Mouse (Mus musculus): ENCODE measurements around the gene Supv3l1. TPM values are rescaled to one million over a fixed set of nuclear protein-coding genes. Genes with fewer than 3 reads are reported as not detected.

The Supv3l1 gene
- total and polyA plus RNA-seq, 2 experiments from 2014 or later = 26.3 to 34.1 TPM

GRCm38 (mm10) chr10:62485878-62486582 is 36.5 kb upstream of the Supv3l1 start:
- Histone ChIP-seq H3K9ac (replicated peaks; ENCODE audit: low read depth, low read length) (peak overlapping the region; percentile 92), H3K27me3 (ENCODE audit: control insufficient read depth, insufficient read depth, low read length) (no peaks in the 10 kb centered on the region), H3K27ac (ENCODE audit: low read depth) (peak overlapping the region; percentile 89), H3K4me1 (ENCODE audit: control insufficient read depth, insufficient read depth) (peaks cover 10% of the 10 kb centered on the region; the same call in 1 of the 2 replicates), H3K36me3 (replicated peaks; ENCODE audit: control insufficient read depth, insufficient read depth, low read length) (no peaks in the 10 kb centered on the region), H3K9me3 (replicated peaks; ENCODE audit: control insufficient read depth, low read length) (no peaks in the 10 kb centered on the region), H3K4me2 (ENCODE audit: low read depth, low read length) (peak overlapping the region; percentile 90), H3K4me3 (ENCODE audit: low read depth, low read length) (peak overlapping the region; percentile 84)
- peak; percentile 63 for ATAC-seq (ENCODE audit: insufficient read depth, low read depth)
- peak; percentile 35 for DNase-seq (ENCODE audit: low spot score)
- no peak for TF ChIP-seq CTCF (IDR thresholded peaks at IDR 0.05; ENCODE audit: low read depth)
- TF ChIP-seq EP300 (IDR thresholded peaks at IDR 0.05; ENCODE audit: low read depth) = no peak
- WGBS = under 1% methylated on average over 48 of the region's 48 CpGs

DNA sequence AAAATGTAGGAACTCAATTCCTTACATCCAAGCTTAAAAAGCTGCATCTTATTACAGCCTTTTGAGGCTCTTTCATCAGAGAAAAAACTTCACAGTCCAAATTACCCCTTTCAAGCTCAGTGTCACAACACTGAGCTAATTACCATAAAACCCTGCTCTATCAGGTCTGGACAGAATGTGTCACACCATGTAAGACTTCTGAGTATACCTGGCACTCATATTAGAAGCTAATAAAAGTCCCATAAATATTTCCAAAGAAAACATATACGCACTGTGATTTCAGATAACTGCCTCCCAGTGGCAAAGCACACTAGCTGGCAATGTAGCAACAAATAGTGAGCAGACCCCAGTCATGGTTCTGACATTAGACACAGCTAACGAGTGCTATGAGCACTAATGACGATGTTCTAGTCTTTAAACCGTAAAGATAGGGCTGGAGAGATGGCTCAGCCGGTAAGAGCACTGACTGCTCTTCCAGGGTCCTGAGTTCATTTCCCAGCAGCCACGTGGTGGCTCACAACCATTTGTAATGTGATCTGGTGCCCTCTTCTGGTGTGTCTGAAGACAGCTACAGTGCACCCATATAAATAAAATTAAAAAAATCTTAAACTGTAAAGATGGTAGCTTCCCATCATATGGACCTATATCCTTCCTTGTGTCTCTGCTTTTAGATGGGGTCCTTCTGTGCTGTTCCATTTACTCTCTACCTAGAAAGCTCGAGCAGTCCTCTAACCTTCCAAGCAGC is 31.7 kb upstream of the Supv3l1 start:
- Histone ChIP-seq H3K4me2 (ENCODE audit: low read depth, low read length) (no peak overlapping the region), H3K4me1 (ENCODE audit: control insufficient read depth, insufficient read depth) (0 out of 2 replicates have a peak, but pooled peaks cover 5% of the 10 kb centered on the region), H3K9ac (replicated peaks; ENCODE audit: low read depth, low read length) (no peak overlapping the region), H3K9me3 (replicated peaks; ENCODE audit: control insufficient read depth, low read length) (no peaks in the 10 kb centered on the region), H3K27me3 (ENCODE audit: control insufficient read depth, insufficient read depth, low read length) (no peaks in the 10 kb centered on the region), H3K27ac (ENCODE audit: low read depth) (no peak overlapping the region), H3K36me3 (replicated peaks; ENCODE audit: control insufficient read depth, insufficient read depth, low read length) (peaks cover 8% of the 10 kb centered on the region; the same call in 1 of the 2 replicates), H3K4me3 (ENCODE audit: low read depth, low read length) (no peak overlapping the region)
- ATAC-seq (ENCODE audit: insufficient read depth, low read depth) = no peak
- no peak for DNase-seq (ENCODE audit: low spot score)
- WGBS = 71% methylated on average over 7 of the region's 7 CpGs
- TF ChIP-seq EP300 (IDR thresholded peaks at IDR 0.05; ENCODE audit: low read depth) (no peak), CTCF (IDR thresholded peaks at IDR 0.05; ENCODE audit: low read depth) (no peak)

DNA sequence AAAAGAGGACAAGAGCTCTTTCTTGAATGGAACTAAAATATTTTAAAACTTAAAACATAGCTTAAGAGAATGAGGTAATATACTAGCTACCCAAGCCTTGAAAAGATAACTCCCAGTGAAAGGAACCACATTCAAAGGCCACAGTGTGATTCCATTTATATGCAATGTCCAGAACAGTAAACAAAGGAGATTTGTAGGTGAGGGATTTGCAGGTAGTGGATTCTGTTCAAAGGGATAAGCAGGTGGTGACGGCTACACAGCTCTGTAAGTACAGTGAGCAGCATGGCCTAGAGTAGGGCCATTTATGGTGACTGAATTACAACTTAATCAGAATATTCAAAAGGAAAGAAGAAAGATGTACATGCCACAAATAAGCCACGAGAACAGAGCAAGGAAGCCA is 27.4 kb upstream of the Supv3l1 start:
- Histone ChIP-seq H3K36me3 (replicated peaks; ENCODE audit: control insufficient read depth, insufficient read depth, low read length) (peaks cover 14% of the 10 kb centered on the region; the same call in 1 of the 2 replicates), H3K27ac (ENCODE audit: low read depth) (no peak overlapping the region), H3K4me1 (ENCODE audit: control insufficient read depth, insufficient read depth) (no peaks in the 10 kb centered on the region), H3K9ac (replicated peaks; ENCODE audit: low read depth, low read length) (no peak overlapping the region), H3K27me3 (ENCODE audit: control insufficient read depth, insufficient read depth, low read length) (no peaks in the 10 kb centered on the region), H3K4me3 (ENCODE audit: low read depth, low read length) (no peak overlapping the region), H3K9me3 (replicated peaks; ENCODE audit: control insufficient read depth, low read length) (no peaks in the 10 kb centered on the region), H3K4me2 (ENCODE audit: low read depth, low read length) (no peak overlapping the region)
- WGBS = 61% methylated on average over 2 of the region's 2 CpGs
- TF ChIP-seq EP300 (IDR thresholded peaks at IDR 0.05; ENCODE audit: low read depth) = no peak
- no peak for TF ChIP-seq CTCF (IDR thresholded peaks at IDR 0.05; ENCODE audit: low read depth)
- ATAC-seq (ENCODE audit: insufficient read depth, low read depth) (no peak), DNase-seq (ENCODE audit: low spot score) (no peak)

DNA sequence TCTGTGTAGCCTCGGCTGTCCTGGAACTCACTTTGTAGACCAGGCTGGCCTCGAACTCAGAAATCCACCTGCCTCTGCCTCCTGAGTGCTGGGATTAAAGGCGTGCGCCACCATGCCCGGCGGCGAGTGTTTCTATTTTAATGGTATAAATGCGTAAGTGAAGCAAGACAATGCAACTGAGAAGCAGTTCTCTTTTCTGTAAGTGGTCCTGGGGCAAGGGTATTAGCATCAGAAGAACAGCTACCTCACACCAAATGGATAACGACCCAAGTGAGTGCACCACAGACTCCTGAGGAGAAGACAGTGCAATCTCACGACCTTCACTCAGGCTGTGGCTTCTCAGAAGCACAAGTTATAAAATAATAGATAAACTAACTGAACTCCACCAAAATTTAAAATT is 25.4 kb upstream of the Supv3l1 start:
- no peak overlapping the region for H3K9ac ChIP-seq (replicated peaks; ENCODE audit: low read depth, low read length)
- WGBS = 86% methylated on average over 10 of the region's 10 CpGs
- TF ChIP-seq CTCF (IDR thresholded peaks at IDR 0.05; ENCODE audit: low read depth) (no peak), EP300 (IDR thresholded peaks at IDR 0.05; ENCODE audit: low read depth) (no peak)
- ATAC-seq (ENCODE audit: insufficient read depth, low read depth) (no peak), DNase-seq (ENCODE audit: low spot score) (no peak)
- no peak overlapping the region for H3K27ac ChIP-seq (ENCODE audit: low read depth)
- H3K9me3 ChIP-seq (replicated peaks; ENCODE audit: control insufficient read depth, low read length) = no peaks in the 10 kb centered on the region
- no peak overlapping the region for H3K4me3 ChIP-seq (ENCODE audit: low read depth, low read length)
- H3K4me1 ChIP-seq (ENCODE audit: control insufficient read depth, insufficient read depth) = no peaks in the 10 kb centered on the region
- H3K27me3 ChIP-seq (ENCODE audit: control insufficient read depth, insufficient read depth, low read length) = no peaks in the 10 kb centered on the region
- H3K4me2 ChIP-seq (ENCODE audit: low read depth, low read length) = no peak overlapping the region
- H3K36me3 ChIP-seq (replicated peaks; ENCODE audit: control insufficient read depth, insufficient read depth, low read length) = peaks cover 14% of the 10 kb centered on the region; the same call in 1 of the 2 replicates

DNA sequence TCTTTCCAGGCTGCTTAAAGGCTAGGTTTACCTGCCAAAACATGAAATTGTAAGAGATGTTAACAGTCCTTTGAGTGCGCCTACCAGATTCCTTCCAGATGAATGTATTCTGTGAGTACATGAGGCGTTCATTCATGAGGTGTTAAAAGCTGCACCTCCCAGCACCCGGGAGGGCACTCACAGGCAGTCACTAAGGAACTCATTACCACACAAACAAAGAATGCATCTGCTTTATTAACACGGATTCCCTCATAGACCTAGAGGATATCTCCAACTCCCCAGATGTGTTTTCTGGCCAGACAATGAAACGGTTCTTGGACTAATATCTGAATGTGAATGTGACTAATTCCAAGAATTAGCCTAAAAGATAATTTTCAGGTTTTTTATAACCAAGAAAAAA is 21.6 kb upstream of the Supv3l1 start:
- Histone ChIP-seq H3K36me3 (replicated peaks; ENCODE audit: control insufficient read depth, insufficient read depth, low read length) (peaks cover 11% of the 10 kb centered on the region), H3K27me3 (ENCODE audit: control insufficient read depth, insufficient read depth, low read length) (no peaks in the 10 kb centered on the region), H3K4me2 (ENCODE audit: low read depth, low read length) (no peak overlapping the region), H3K9me3 (replicated peaks; ENCODE audit: control insufficient read depth, low read length) (no peaks in the 10 kb centered on the region), H3K9ac (replicated peaks; ENCODE audit: low read depth, low read length) (no peak overlapping the region), H3K27ac (ENCODE audit: low read depth) (no peak overlapping the region), H3K4me1 (ENCODE audit: control insufficient read depth, insufficient read depth) (no peaks in the 10 kb centered on the region), H3K4me3 (ENCODE audit: low read depth, low read length) (no peak overlapping the region)
- TF ChIP-seq EP300 (IDR thresholded peaks at IDR 0.05; ENCODE audit: low read depth) (no peak), CTCF (IDR thresholded peaks at IDR 0.05; ENCODE audit: low read depth) (no peak)
- DNase-seq (ENCODE audit: low spot score) (peak; percentile 47), ATAC-seq (ENCODE audit: insufficient read depth, low read depth) (peak; percentile 51; the same call in 1 of the 2 replicates)
- whole genome bisulfite sequencing = 20% methylated on average over 5 of the region's 5 CpGs
